Mouse (Mus musculus) erythroblast, embryonic 14.5 days (primary cell): ENCODE results near the gene Npepl1.

Source experiments
- GATA1 ChIP-seq: IDR thresholded peaks from 2 replicates; pipeline ENCODE4 v1.6.1; 2012; ENCODE audit warnings: low read length, inconsistent platforms, mixed read lengths
- TAL1 ChIP-seq: IDR thresholded peaks from 3 replicates; pipeline ENCODE4 v1.6.1; 2012; ENCODE audit warnings: low read length, inconsistent platforms, mixed read lengths

DNA sequence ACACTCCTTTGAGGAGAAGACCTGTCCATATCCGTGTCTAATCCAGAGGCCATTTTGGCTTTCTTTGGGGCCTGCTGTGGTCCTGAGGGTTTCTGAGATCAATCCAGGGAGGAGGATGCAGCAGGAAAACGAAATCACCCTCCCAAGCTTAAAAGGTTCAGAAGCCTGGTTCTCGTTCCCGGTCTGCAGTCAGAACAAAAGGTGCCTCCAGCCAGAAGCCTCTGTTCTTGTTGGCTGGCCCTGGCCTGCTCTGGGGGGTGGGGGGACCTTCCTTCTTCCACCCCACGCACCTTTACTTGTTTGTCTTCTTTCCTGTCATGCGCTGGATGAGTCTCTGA lies 17.2 kb downstream of the Npepl1 start:
- TF ChIP-seq GATA1 (no peak), TAL1 (no peak)
